Mouse (Mus musculus) megakaryocyte, embryonic 14.5 days (primary cell): ENCODE data around the gene Arel1. TPM values are rescaled to one million over a fixed set of nuclear protein-coding genes. Genes with fewer than 3 reads are reported as not detected.

ENCODE experiments used
- H3K27me3 ChIP-seq: replicated peaks from 2 replicates; pipeline ENCODE3; 2012; ENCODE audit warnings: inconsistent platforms
- H3K36me3 ChIP-seq: replicated peaks from 2 replicates; pipeline ENCODE3; 2012; ENCODE audit warnings: low read length, inconsistent platforms, mixed read lengths
- H3K4me1 ChIP-seq: 2 replicates; pipeline ENCODE4 v1.6.1; 2012; ENCODE audit warnings: inconsistent platforms
- H3K4me3 ChIP-seq: replicated peaks from 2 replicates; pipeline ENCODE3; 2012; ENCODE audit warnings: moderate library complexity, mild to moderate bottlenecking, inconsistent platforms
- H3K9me3 ChIP-seq: 2 replicates; pipeline ENCODE4 v1.6.1; 2012; ENCODE audit warnings: inconsistent platforms
- FLI1 ChIP-seq: IDR thresholded peaks from 2 replicates; pipeline ENCODE4 v1.6.1; 2012; ENCODE audit warnings: low read length, inconsistent platforms, mixed read lengths
- GATA1 ChIP-seq: IDR thresholded peaks from 3 replicates; pipeline ENCODE4 v1.6.1; 2012; ENCODE audit warnings: mixed read lengths, low read length, inconsistent platforms, borderline replicate concordance
- polyA plus RNA-seq: library from polyadenylated mRNA; stranded (reverse); fragments of >175 nt; gene quantifications from 2 replicates; pipeline ENCODE4 v1.2.3, GENCODE M21; 2012; ENCODE audit warnings: low replicate concordance; ENCODE audit not compliant: insufficient read depth

Arel1 gene
- polyA plus RNA-seq, 1 experiment = 1.1 TPM

- TF ChIP-seq FLI1 (no peak), GATA1 (no peak)
- Histone ChIP-seq H3K36me3 (peaks cover 89% of the 10 kb centered on the region), H3K9me3 (0 out of 2 replicates have a peak, but pooled peaks cover 3% of the 10 kb centered on the region)
Observed at GRCm38 (mm10) chr12:84940343-84940742, 30.4 kb downstream of the Arel1 start.

DNA sequence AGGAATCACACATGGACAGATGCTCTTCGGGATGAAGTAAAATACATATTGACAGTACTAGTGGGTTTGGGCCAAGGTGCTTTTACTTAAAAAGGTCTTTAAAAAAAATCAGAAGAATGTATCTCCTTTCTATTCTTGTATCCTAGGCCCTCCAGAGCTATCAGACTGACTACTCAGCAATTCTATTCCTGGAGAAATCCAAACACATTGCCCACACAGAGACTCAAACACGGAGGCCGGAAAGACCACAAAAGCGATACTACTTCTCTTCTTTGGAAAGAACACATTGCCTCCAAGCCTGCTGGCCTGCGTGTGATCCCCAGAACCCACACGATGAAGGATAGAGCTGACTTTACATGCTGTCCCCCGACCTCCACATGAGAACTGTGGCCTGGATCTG, 31.6 kb downstream of the Arel1 start:
- no peak for TF ChIP-seq GATA1
- no peak for TF ChIP-seq FLI1
- H3K36me3 ChIP-seq = peaks cover 89% of the 10 kb centered on the region

More at GRCm38 (mm10) chr12:84940343-84940742, 30.4 kb downstream of the Arel1 start:
- Histone ChIP-seq H3K4me1 (peaks cover 7% of the 10 kb centered on the region), H3K4me3 (no peak overlapping the region), H3K27me3 (no peaks in the 10 kb centered on the region)

DNA sequence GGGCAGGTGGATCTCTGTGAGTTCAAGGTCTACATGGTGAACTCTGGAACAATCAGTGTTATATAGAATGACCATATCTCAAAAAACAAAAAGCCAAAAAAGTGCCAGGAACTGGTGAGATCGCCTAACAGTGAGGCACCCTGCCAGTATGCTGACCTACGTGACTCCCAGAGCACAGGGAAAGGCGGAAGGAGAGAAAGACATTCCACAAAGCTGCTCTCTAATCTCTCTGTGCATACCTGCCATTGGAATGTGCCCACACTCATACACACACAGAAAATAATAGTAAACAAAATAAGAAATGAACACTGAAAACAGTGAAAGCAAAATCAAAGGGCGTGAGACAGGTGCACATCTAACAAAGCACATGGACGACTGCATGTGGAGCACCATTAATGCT, 35.4 kb downstream of the Arel1 start:
- no peak for TF ChIP-seq FLI1
- TF ChIP-seq GATA1 = no peak
- no peaks in the 10 kb centered on the region for H3K9me3 ChIP-seq
- H3K27me3 ChIP-seq = no peaks in the 10 kb centered on the region
- peaks cover 88% of the 10 kb centered on the region for H3K36me3 ChIP-seq
- H3K4me3 ChIP-seq = no peak overlapping the region
- peaks cover 4% of the 10 kb centered on the region for H3K4me1 ChIP-seq

More for the DNA sequence above, 31.6 kb downstream of the Arel1 start:
- H3K4me3 ChIP-seq = no peak overlapping the region
- H3K9me3 ChIP-seq = 0 out of 2 replicates have a peak, but pooled peaks cover 3% of the 10 kb centered on the region
- H3K27me3 ChIP-seq = no peaks in the 10 kb centered on the region
- H3K4me1 ChIP-seq = peaks cover 2% of the 10 kb centered on the region; the same call in 1 of the 2 replicates

GRCm38 (mm10) chr12:84932210-84932609, 38.5 kb downstream of the Arel1 start:
- Histone ChIP-seq H3K36me3 (peaks cover 91% of the 10 kb centered on the region), H3K9me3 (no peaks in the 10 kb centered on the region), H3K4me1 (peaks cover 25% of the 10 kb centered on the region), H3K27me3 (no peaks in the 10 kb centered on the region), H3K4me3 (no peak overlapping the region)
- TF ChIP-seq FLI1 = no peak
- TF ChIP-seq GATA1 = no peak

DNA sequence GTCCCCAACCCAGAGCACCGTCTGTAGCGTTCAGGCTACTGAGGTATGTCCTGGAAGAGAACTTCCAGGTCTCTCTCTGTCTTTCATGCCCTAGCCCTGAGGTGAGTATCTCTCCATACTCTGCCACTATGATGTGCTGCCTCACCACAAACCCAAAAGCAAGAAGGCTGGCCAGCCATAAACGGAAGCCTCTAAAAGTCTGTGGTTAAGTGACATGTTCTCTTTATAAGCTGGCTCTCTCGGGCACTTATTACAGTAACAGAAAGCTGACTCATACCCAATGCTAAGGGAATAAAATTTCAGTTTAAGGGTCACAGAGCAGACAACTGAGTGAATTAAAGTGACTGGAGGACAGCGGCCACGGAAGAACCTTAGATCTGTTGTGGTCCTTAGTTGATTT, 44.2 kb downstream of the Arel1 start:
- TF ChIP-seq FLI1 (no peak), GATA1 (no peak)
- H3K36me3 ChIP-seq = peaks cover 97% of the 10 kb centered on the region

DNA sequence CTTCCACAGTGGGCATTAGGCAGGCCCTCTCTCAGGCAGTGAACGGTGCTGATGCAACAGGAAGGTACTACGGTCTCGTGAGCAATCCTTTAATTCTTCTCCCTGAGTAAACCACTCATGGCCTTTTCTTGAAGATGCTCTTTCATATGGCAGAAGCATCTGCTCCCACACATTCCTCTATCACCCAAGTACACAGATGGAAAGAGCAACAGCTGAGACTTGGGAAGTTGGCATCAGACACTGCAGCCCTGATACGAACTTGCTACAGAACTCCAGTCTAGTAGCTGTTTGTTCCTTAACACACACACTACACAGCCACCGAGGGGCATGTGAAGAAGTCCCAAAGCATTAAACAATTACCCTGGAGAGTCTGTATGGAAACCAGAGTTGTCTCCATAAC, 46.4 kb downstream of the Arel1 start:
- TF ChIP-seq FLI1 = no peak
- TF ChIP-seq GATA1 = no peak
- H3K27me3 ChIP-seq = no peaks in the 10 kb centered on the region
- peaks cover 96% of the 10 kb centered on the region for H3K36me3 ChIP-seq

More for the DNA sequence above, 44.2 kb downstream of the Arel1 start:
- Histone ChIP-seq H3K27me3 (no peaks in the 10 kb centered on the region), H3K4me1 (peaks cover 44% of the 10 kb centered on the region), H3K4me3 (no peak overlapping the region), H3K9me3 (no peaks in the 10 kb centered on the region)

DNA sequence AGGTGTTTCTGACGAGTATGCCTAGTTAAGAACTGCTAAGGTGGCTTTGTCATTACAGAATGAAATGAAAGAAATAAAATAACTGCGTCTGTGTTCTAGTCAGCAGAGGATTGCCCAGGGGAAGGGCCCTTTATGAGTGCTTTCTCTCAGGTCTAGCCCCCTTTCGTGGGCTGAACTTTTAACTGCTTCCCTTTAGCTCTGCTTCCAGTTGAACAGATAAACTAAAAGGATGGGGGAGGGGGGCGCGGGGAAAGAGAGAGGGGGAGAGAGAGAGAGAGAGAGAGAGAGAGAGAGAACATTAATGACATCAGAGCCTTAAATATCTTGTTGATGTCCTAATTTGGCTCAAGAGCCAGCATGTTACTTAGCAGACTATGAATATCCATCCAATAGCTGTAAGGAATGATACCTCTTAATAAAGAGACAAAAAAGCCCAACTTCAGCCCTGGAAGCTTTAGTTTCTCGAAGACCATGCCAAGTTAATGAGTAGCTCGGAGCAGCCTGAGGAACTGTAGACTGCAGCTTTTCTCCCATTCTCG, 48.8 kb downstream of the Arel1 start:
- Histone ChIP-seq H3K4me3 (no peak overlapping the region), H3K4me1 (peaks cover 38% of the 10 kb centered on the region), H3K27me3 (no peaks in the 10 kb centered on the region), H3K36me3 (peaks cover 97% of the 10 kb centered on the region), H3K9me3 (no peaks in the 10 kb centered on the region)
- TF ChIP-seq GATA1 (no peak), FLI1 (no peak)

More for the DNA sequence above, 46.4 kb downstream of the Arel1 start:
- Histone ChIP-seq H3K4me1 (peaks cover 47% of the 10 kb centered on the region), H3K4me3 (no peak overlapping the region), H3K9me3 (no peaks in the 10 kb centered on the region)

DNA sequence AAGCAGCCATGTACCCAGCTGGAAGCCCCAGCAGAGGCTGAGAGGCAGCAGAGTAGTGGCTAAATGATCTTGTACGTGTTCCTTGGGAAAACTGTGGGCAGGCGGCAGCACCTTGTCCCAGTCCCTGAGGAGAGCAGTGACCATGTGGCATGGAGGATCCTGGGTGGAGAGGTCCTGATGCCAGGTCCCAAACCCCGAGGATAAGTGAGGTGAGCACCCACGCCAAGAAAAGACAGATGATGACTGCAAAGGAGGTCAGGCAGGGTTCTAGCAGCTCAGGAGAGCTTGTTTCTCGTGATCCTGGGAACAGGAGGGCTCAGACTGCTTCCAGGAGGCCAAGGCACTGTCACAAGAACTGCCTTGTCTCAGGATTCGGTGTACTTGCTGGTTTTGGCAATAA, 51.9 kb downstream of the Arel1 start:
- Histone ChIP-seq H3K9me3 (no peaks in the 10 kb centered on the region), H3K4me1 (peaks cover 43% of the 10 kb centered on the region), H3K4me3 (no peak overlapping the region), H3K27me3 (peaks cover 4% of the 10 kb centered on the region), H3K36me3 (peaks cover 81% of the 10 kb centered on the region)
- no peak for TF ChIP-seq GATA1

- peaks cover 71% of the 10 kb centered on the region for H3K36me3 ChIP-seq
- TF ChIP-seq GATA1 (no peak), FLI1 (no peak)
Observed at GRCm38 (mm10) chr12:84917799-84918198, 52.9 kb downstream of the Arel1 start.

GRCm38 (mm10) chr12:84914959-84915358, 55.7 kb downstream of the Arel1 start:
- Histone ChIP-seq H3K9me3 (peaks cover 3% of the 10 kb centered on the region), H3K36me3 (peaks cover 43% of the 10 kb centered on the region)
- no peak for TF ChIP-seq FLI1
- no peak for TF ChIP-seq GATA1

More at GRCm38 (mm10) chr12:84917799-84918198, 52.9 kb downstream of the Arel1 start:
- H3K4me1 ChIP-seq = peaks cover 43% of the 10 kb centered on the region
- no peak overlapping the region for H3K4me3 ChIP-seq
- H3K27me3 ChIP-seq = peaks cover 14% of the 10 kb centered on the region
- no peaks in the 10 kb centered on the region for H3K9me3 ChIP-seq

More at GRCm38 (mm10) chr12:84914959-84915358, 55.7 kb downstream of the Arel1 start:
- H3K4me3 ChIP-seq = no peak overlapping the region
- H3K4me1 ChIP-seq = peaks cover 22% of the 10 kb centered on the region
- H3K27me3 ChIP-seq = peaks cover 35% of the 10 kb centered on the region
